Mouse (Mus musculus): ENCODE measurements around the gene Gm12569. TPM values are rescaled to one million over a fixed set of nuclear protein-coding genes. Genes with fewer than 3 reads are reported as not detected.

Gm12569 gene
- polyA plus RNA-seq (2015; fragmentation: Nextera tagmentation; extraction: Ambion mirVana): not detected in 2 replicates

- ATAC-seq: no peak
- no peaks in the 10 kb centered on the region for H3K9me3 ChIP-seq
- 90% methylated on average over 11 of the region's 11 CpGs for WGBS
- no peaks in the 10 kb centered on the region for H3K4me1 ChIP-seq (replicated peaks)
- no peak within 1 kb of the TSS for H3K4me3 ChIP-seq (replicated peaks)
- H3K4me2 ChIP-seq (replicated peaks): no peak within 1 kb of the TSS
- no peak within 1 kb of the TSS for H3K27ac ChIP-seq
- H3K27me3 ChIP-seq (replicated peaks): no peaks in the 10 kb centered on the region
- H3K36me3 ChIP-seq: no peaks in the 10 kb centered on the region
- no peak within 1 kb of the TSS for H3K9ac ChIP-seq
Measured at GRCm38 (mm10) chr11:51220308-51220707, at the start of gene Gm12569. TSS of gene Gm12569 (plus strand) at chr11:51220473.

GRCm38 (mm10) chr11:51202726-51203125 is 17.5 kb upstream of the Gm12569 start:
- 85% methylated on average over 5 of the region's 5 CpGs for WGBS

GRCm38 (mm10) chr11:51207758-51208157 is 12.5 kb upstream of the Gm12569 start:
- Histone ChIP-seq H3K4me2 (replicated peaks) (no peak overlapping the region), H3K9me3 (no peaks in the 10 kb centered on the region), H3K27me3 (replicated peaks) (no peaks in the 10 kb centered on the region), H3K9ac (no peak overlapping the region), H3K27ac (no peak overlapping the region), H3K36me3 (no peaks in the 10 kb centered on the region), H3K4me1 (replicated peaks) (no peaks in the 10 kb centered on the region), H3K4me3 (replicated peaks) (no peak overlapping the region)
- no peak for ATAC-seq
- WGBS: 72% methylated on average over 3 of the region's 3 CpGs

More at GRCm38 (mm10) chr11:51202726-51203125, 17.5 kb upstream of the Gm12569 start:
- Histone ChIP-seq H3K4me2 (replicated peaks) (no peak overlapping the region), H3K9ac (no peak overlapping the region), H3K4me1 (replicated peaks) (no peaks in the 10 kb centered on the region), H3K4me3 (replicated peaks) (no peak overlapping the region), H3K27ac (no peak overlapping the region), H3K9me3 (no peaks in the 10 kb centered on the region), H3K27me3 (replicated peaks) (no peaks in the 10 kb centered on the region), H3K36me3 (no peaks in the 10 kb centered on the region)
- no peak for ATAC-seq

GRCm38 (mm10) chr11:51211426-51211825 is 8.8 kb upstream of the Gm12569 start:
- Histone ChIP-seq H3K4me3 (replicated peaks) (no peak overlapping the region), H3K9me3 (no peaks in the 10 kb centered on the region), H3K4me2 (replicated peaks) (no peak overlapping the region), H3K36me3 (no peaks in the 10 kb centered on the region), H3K27ac (no peak overlapping the region), H3K27me3 (replicated peaks) (no peaks in the 10 kb centered on the region), H3K4me1 (replicated peaks) (no peaks in the 10 kb centered on the region), H3K9ac (no peak overlapping the region)
- ATAC-seq: no peak
- 84% methylated on average over 5 of the region's 5 CpGs for WGBS

- Histone ChIP-seq H3K27me3 (replicated peaks) (no peaks in the 10 kb centered on the region), H3K36me3 (no peaks in the 10 kb centered on the region), H3K9me3 (no peaks in the 10 kb centered on the region), H3K9ac (no peak overlapping the region), H3K4me1 (replicated peaks) (no peaks in the 10 kb centered on the region), H3K4me2 (replicated peaks) (no peak overlapping the region), H3K27ac (no peak overlapping the region), H3K4me3 (replicated peaks) (no peak overlapping the region)
- ATAC-seq: no peak
- WGBS: 77% methylated on average over 7 of the region's 7 CpGs
Measured at GRCm38 (mm10) chr11:51214021-51214420, 6.3 kb upstream of the Gm12569 start.

GRCm38 (mm10) chr11:51219396-51219980 is 785 bp upstream of the Gm12569 start:
- no peak overlapping the region for H3K4me3 ChIP-seq (replicated peaks)
- H3K27me3 ChIP-seq (replicated peaks): no peaks in the 10 kb centered on the region
- H3K9ac ChIP-seq: no peak overlapping the region
- 84% methylated on average over 12 of the region's 12 CpGs for WGBS
- H3K4me1 ChIP-seq (replicated peaks): no peaks in the 10 kb centered on the region
- no peak for ATAC-seq
- no peak overlapping the region for H3K4me2 ChIP-seq (replicated peaks)
- no peak overlapping the region for H3K27ac ChIP-seq
- no peaks in the 10 kb centered on the region for H3K9me3 ChIP-seq
- no peaks in the 10 kb centered on the region for H3K36me3 ChIP-seq

GRCm38 (mm10) chr11:51227104-51227503 is 6.8 kb downstream of the Gm12569 start:
- Histone ChIP-seq H3K36me3 (no peaks in the 10 kb centered on the region), H3K4me3 (replicated peaks) (no peak overlapping the region), H3K27ac (no peak overlapping the region), H3K9me3 (no peaks in the 10 kb centered on the region), H3K27me3 (replicated peaks) (no peaks in the 10 kb centered on the region), H3K9ac (no peak overlapping the region), H3K4me1 (replicated peaks) (no peaks in the 10 kb centered on the region), H3K4me2 (replicated peaks) (no peak overlapping the region)
- no peak for ATAC-seq
- WGBS: 86% methylated on average over 4 of the region's 4 CpGs

GRCm38 (mm10) chr11:51234626-51235025 is 14.4 kb downstream of the Gm12569 start:
- H3K36me3 ChIP-seq: no peaks in the 10 kb centered on the region
- ATAC-seq: no peak

GRCm38 (mm10) chr11:51242897-51243296 is 22.6 kb downstream of the Gm12569 start:
- H3K9me3 ChIP-seq: no peaks in the 10 kb centered on the region
- ATAC-seq: no peak
- WGBS: 91% methylated on average over 2 of the region's 2 CpGs

More at GRCm38 (mm10) chr11:51234626-51235025, 14.4 kb downstream of the Gm12569 start:
- H3K4me3 ChIP-seq (replicated peaks): no peak overlapping the region
- no peaks in the 10 kb centered on the region for H3K4me1 ChIP-seq (replicated peaks)
- WGBS: 83% methylated on average over 9 of the region's 9 CpGs
- no peaks in the 10 kb centered on the region for H3K9me3 ChIP-seq
- H3K27me3 ChIP-seq (replicated peaks): no peaks in the 10 kb centered on the region
- H3K27ac ChIP-seq: no peak overlapping the region
- no peak overlapping the region for H3K4me2 ChIP-seq (replicated peaks)
- no peak overlapping the region for H3K9ac ChIP-seq

GRCm38 (mm10) chr11:51257006-51257405 is 36.7 kb downstream of the Gm12569 start:
- 83% methylated on average over 4 of the region's 4 CpGs for WGBS
- Histone ChIP-seq H3K36me3 (no peaks in the 10 kb centered on the region), H3K27ac (no peak overlapping the region), H3K4me1 (replicated peaks) (no peaks in the 10 kb centered on the region), H3K27me3 (replicated peaks) (no peaks in the 10 kb centered on the region), H3K4me2 (replicated peaks) (no peak overlapping the region), H3K4me3 (replicated peaks) (no peak overlapping the region), H3K9me3 (no peaks in the 10 kb centered on the region), H3K9ac (no peak overlapping the region)
- ATAC-seq: no peak

More at GRCm38 (mm10) chr11:51242897-51243296, 22.6 kb downstream of the Gm12569 start:
- Histone ChIP-seq H3K36me3 (no peaks in the 10 kb centered on the region), H3K27ac (no peak overlapping the region), H3K4me2 (replicated peaks) (no peak overlapping the region), H3K4me1 (replicated peaks) (no peaks in the 10 kb centered on the region), H3K9ac (no peak overlapping the region), H3K4me3 (replicated peaks) (no peak overlapping the region), H3K27me3 (replicated peaks) (no peaks in the 10 kb centered on the region)

GRCm38 (mm10) chr11:51261680-51262219 is 41.5 kb downstream of the Gm12569 start, which contains the start of gene Clk4:
TSS of gene Clk4 (plus strand) at chr11:51261730.
- Histone ChIP-seq H3K4me2 (replicated peaks) (peak within 1 kb of the TSS; percentile 92), H3K9ac (peak within 1 kb of the TSS; percentile 98), H3K27ac (peak within 1 kb of the TSS; percentile 78), H3K36me3 (no peaks in the 10 kb centered on the region), H3K9me3 (no peaks in the 10 kb centered on the region), H3K27me3 (replicated peaks) (no peaks in the 10 kb centered on the region), H3K4me1 (replicated peaks) (peaks cover 6% of the 10 kb centered on the region), H3K4me3 (replicated peaks) (peak within 1 kb of the TSS; percentile 91)
- 82% methylated on average over 3 of the region's 3 CpGs for WGBS
- ATAC-seq: no peak

GRCm38 (mm10) chr11:51262342-51263285 is 42.3 kb downstream of the Gm12569 start, which contains the start of gene BC049762:
TSS of gene BC049762 (minus strand) at chr11:51263046.
- no peaks in the 10 kb centered on the region for H3K36me3 ChIP-seq
- peak; percentile 97 for ATAC-seq
- peak within 1 kb of the TSS; percentile 91 for H3K4me3 ChIP-seq (replicated peaks)
- H3K27ac ChIP-seq: peak within 1 kb of the TSS; percentile 94
- no peaks in the 10 kb centered on the region for H3K9me3 ChIP-seq
- peak within 1 kb of the TSS; percentile 92 for H3K4me2 ChIP-seq (replicated peaks)
- WGBS: 7% methylated on average over 57 of the region's 57 CpGs
- H3K9ac ChIP-seq: peak within 1 kb of the TSS; percentile 98
- peaks cover 6% of the 10 kb centered on the region for H3K4me1 ChIP-seq (replicated peaks)
- no peaks in the 10 kb centered on the region for H3K27me3 ChIP-seq (replicated peaks)
